Mouse (Mus musculus) liver, embryonic 12.5 days (tissue): ENCODE measurements around the gene Phldb3. TPM values are rescaled to one million over a fixed set of nuclear protein-coding genes. Genes with fewer than 3 reads are reported as not detected.
"Not testable (repeated sequence)": the region's sequence is repeated elsewhere in the genome, so short reads cannot be mapped to it uniquely, and the experiment has no call there.

ENCODE experiments used
- ATAC-seq: fragments of 200-750 bp; cut with Nextera tagmentation; 2 replicates; pipeline ENCODE4 v1.8.0; 2017; ENCODE audit warnings: moderate number of reproducible peaks, mild to moderate bottlenecking, moderate library complexity
- H3K27ac ChIP-seq: fragments of 300-500 bp; sonication (generic); 2 replicates; pipeline ENCODE4 v1.5.1; 2016; ENCODE audit warnings: mild to moderate bottlenecking
- H3K27me3 ChIP-seq: fragments of 300-500 bp; sonication (generic); replicated peaks from 2 replicates; pipeline ENCODE4 v1.6.1; 2016; ENCODE audit warnings: mild to moderate bottlenecking, moderate library complexity
- H3K36me3 ChIP-seq: fragments of 300-500 bp; sonication (generic); 2 replicates; pipeline ENCODE4 v1.6.1; 2016; ENCODE audit warnings: mild to moderate bottlenecking, moderate library complexity
- H3K4me1 ChIP-seq: fragments of 300-500 bp; sonication (generic); 2 replicates; pipeline ENCODE4 v1.6.1; 2016
- H3K4me2 ChIP-seq: fragments of 300-500 bp; sonication (generic); 2 replicates; pipeline ENCODE4 v1.6.1; 2016; ENCODE audit warnings: mild to moderate bottlenecking, moderate library complexity
- H3K4me3 ChIP-seq: fragments of 300-500 bp; sonication (generic); 2 replicates; pipeline ENCODE4 v1.5.1; 2016; ENCODE audit warnings: mild to moderate bottlenecking, moderate library complexity
- H3K9ac ChIP-seq: fragments of 300-500 bp; sonication (generic); 2 replicates; pipeline ENCODE4 v1.6.1; 2016; ENCODE audit warnings: mild to moderate bottlenecking, moderate library complexity
- H3K9me3 ChIP-seq: fragments of 300-500 bp; sonication (generic); replicated peaks from 2 replicates; pipeline ENCODE4 v1.6.1; 2016; ENCODE audit warnings: mild to moderate bottlenecking, moderate library complexity
- WGBS: fragments of 180-500 bp; shearing (Covaris S2); methylation state at CpG from one replicate; pipeline ENCODE4 v1.1.7; 2016; ENCODE audit not compliant: insufficient replicate concordance; 5-methylcytosine and 5-hydroxymethylcytosine counted together
- polyA plus RNA-seq: library from polyadenylated mRNA; unstranded; fragments of >200 nt; fragmentation: Nextera tagmentation; extraction: Ambion mirVana; gene quantifications from 2 replicates; pipeline ENCODE4 v1.2.1, GENCODE M21; 2016

The Phldb3 gene
- polyA plus RNA-seq, 1 experiment from 2014 or later, result 0.08 TPM

DNA sequence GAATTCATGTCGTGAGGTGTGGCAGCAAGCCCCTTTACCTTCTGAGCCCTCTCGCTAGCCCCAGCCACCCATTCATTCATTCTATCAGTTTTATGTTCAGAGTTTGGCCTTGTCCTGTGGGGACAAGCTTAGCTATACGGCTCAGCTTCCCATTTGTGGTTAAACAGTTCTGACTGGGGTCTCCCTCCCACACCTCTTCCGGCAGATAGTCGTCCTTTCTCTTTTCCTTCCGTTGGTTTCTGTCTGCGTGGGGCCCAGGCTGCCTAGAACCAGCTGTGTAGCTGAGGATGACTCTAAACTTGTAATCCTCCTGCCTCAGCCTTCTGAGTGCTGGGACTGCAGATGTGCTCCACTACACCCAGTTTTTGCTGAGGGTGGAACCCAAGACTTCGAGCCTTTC lies 7.2 kb downstream of the Phldb3 start:
- no peak for ATAC-seq
- Histone ChIP-seq H3K9me3 (no peaks in the 10 kb centered on the region; the same call in 1 of the 2 replicates), H3K4me1 (peaks cover 18% of the 10 kb centered on the region), H3K27ac (no peak overlapping the region), H3K4me3 (no peak overlapping the region), H3K27me3 (peaks cover 8% of the 10 kb centered on the region), H3K36me3 (peaks cover 26% of the 10 kb centered on the region), H3K4me2 (no peak overlapping the region), H3K9ac (no peak overlapping the region)
- WGBS, result 20% methylated on average over 8 of the region's 8 CpGs

DNA sequence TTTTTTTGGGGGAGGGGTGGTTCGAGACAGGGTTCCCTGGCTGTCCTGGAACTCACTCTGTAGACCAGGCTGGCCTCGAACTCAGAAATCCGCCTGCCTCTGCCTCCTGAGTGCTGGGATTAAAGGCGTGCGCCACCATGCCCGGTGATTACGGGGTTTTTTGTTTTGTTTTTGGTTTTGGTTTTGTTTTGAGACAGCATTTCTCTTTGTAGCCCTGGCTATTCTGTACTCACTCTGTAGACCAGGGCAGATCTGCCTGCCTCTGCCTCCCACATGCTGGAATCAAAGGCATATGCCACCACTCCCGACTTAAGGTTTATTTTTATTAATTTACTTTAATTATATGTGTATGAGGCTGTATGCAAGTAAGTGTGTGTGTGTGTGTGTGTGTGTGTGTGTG lies 7.8 kb downstream of the Phldb3 start:
- H3K4me2 ChIP-seq, H3K27ac ChIP-seq, H3K9me3 ChIP-seq, ATAC-seq, H3K27me3 ChIP-seq, H3K9ac ChIP-seq, H3K4me3 ChIP-seq: not testable (repeated sequence)
- H3K4me1 ChIP-seq, result peaks cover 17% of the 10 kb centered on the region
- WGBS, result 73% methylated on average over 8 of the region's 8 CpGs
- H3K36me3 ChIP-seq, result peaks cover 30% of the 10 kb centered on the region

DNA sequence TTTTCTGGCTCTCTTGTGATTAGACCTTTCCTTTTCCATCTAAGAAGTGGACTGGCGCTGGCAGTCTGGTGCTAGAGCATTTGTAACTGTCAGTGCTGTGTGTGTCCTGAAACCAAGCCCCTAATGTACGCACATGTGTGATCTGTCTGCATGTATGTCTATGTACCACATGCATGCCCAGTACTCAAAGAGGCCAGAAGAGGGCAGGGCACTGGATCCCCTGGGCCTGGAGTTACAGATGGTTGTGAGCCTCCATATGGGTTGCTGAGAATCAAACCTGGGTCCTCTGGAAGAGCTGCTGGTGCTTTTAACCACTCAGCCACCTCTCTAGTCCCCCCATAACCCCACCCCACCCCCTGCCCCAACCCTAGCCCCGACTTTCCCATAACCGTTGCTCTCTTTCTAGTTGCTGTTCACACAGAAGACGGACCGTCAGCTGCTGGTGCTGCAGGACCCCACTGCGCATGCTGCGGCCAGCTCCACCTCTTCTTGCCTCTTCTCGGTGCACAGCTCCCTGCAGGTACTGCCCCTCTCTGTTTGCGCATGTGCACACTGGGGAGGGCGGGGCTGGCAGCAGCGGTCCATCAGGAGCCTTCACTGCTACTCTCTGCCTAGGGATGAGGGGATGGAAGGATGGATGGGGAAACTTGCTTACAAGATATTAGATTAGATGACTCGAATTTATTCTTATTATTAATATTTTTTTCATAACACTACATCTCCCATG lies 9.3 kb downstream of the Phldb3 start:
- ATAC-seq, result no peak
- Histone ChIP-seq H3K27me3 (no peaks in the 10 kb centered on the region; the same call in 1 of the 2 replicates), H3K4me1 (peaks cover 17% of the 10 kb centered on the region), H3K36me3 (peaks cover 30% of the 10 kb centered on the region), H3K9me3 (no peaks in the 10 kb centered on the region; the same call in 1 of the 2 replicates), H3K4me3 (no peak overlapping the region), H3K27ac (no peak overlapping the region), H3K9ac (no peak overlapping the region), H3K4me2 (no peak overlapping the region)
- 81% methylated on average over 13 of the region's 13 CpGs for WGBS

DNA sequence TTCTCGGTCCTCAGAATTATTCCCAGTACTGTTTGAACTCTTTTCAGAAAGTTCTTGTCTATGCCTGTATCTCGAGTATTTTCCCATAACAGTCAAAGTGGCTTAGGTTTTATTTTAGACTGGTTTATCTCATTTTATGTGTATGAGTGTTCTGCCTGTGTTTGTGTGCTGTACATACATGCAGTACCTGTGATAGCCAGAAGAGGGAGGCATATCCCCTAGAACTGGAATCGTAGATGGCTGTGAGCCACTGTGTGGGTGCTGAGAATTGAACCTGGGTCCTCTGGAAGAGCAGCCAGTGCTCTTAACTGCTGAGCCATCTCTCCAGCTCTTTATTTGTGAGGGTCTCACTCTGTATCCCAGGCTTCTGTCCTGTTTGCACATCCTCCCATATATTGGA lies 10.6 kb downstream of the Phldb3 start:
- Histone ChIP-seq H3K27ac (no peak overlapping the region), H3K27me3 (no peaks in the 10 kb centered on the region; the same call in 1 of the 2 replicates), H3K9me3 (no peaks in the 10 kb centered on the region; the same call in 1 of the 2 replicates), H3K4me2 (no peak overlapping the region), H3K4me1 (peaks cover 14% of the 10 kb centered on the region), H3K4me3 (no peak overlapping the region), H3K36me3 (peaks cover 30% of the 10 kb centered on the region), H3K9ac (no peak overlapping the region)
- ATAC-seq, result no peak
- WGBS, result 74% methylated on average over 3 of the region's 3 CpGs

DNA sequence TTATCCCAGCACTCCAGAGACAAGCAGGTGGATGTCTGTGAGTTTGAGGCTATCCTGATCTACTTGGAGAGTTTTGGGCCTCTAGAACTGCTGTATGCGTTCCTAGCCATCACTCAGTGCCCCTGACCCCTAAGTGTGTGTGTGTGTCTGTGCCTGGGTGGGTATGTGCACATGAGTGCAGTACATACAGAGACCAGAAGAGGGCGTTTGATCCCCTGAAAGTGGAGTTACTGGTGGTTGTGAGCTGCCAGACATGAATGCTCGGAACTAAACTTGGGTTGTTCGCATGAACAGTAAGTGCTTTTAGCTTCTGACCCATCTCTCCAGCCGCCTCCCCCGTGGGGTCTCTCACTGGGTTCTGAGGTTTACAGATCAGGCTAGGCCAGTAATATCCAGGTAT lies 12.4 kb downstream of the Phldb3 start:
- Histone ChIP-seq H3K9me3 (no peaks in the 10 kb centered on the region; the same call in 1 of the 2 replicates), H3K27me3 (no peaks in the 10 kb centered on the region; the same call in 1 of the 2 replicates), H3K4me1 (no peaks in the 10 kb centered on the region), H3K36me3 (peaks cover 30% of the 10 kb centered on the region), H3K27ac (no peak overlapping the region), H3K9ac (no peak overlapping the region), H3K4me2 (no peak overlapping the region), H3K4me3 (no peak overlapping the region)
- no peak for ATAC-seq
- WGBS, result 75% methylated on average over 6 of the region's 6 CpGs

DNA sequence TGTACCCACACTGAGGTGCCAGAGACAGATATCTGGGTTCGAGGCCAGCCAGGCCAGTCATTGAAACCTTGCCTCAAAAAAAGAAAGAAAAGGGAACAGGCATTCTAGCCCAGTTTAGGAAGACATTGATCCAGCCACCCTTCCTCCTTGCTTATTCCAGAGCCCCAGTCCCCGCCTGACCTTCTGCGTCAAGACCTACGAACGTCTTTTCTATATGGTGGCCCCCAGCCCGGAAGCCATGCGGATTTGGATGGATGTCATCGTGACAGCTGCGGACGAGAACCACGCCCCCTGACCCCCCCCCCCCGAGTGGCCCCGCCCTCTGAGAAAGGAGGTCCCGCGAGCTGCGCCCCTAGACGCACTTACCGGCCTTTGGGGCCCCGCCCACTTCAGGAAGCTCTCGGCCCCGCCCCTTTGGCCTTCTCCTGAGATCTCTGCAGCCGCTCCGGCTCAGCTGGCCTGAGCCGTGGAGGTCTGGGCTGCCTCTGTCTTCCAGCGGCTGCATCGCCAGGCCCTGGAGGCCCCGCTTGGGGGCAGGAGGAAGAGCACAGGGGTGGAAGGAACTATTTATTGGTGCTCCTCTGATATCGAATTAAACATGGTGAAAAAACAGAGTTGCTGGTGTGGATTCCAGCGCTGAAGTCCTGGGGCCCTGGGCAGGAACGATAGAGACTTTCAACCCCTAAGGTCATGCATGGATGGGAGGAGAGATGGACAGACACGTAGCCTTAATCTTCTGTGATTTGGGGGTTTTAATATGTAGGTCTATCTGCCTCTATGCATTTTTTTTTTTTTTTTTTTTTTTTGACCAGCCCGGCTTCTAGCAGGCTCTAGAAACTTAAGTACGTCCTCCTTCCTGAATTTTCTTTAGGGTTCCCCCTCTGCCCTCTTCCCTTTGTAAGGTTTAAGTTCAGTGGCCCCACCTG lies 18.4 kb downstream of the Phldb3 start:
- peak overlapping the region; percentile 70 for H3K4me2 ChIP-seq
- H3K27me3 ChIP-seq, result no peaks in the 10 kb centered on the region
- H3K4me1 ChIP-seq, result peaks cover 9% of the 10 kb centered on the region
- H3K36me3 ChIP-seq, result no peaks in the 10 kb centered on the region
- ATAC-seq, result peak; percentile 89
- H3K9ac ChIP-seq, result peak overlapping the region; percentile 59; the same call in 1 of the 2 replicates
- no peaks in the 10 kb centered on the region for H3K9me3 ChIP-seq
- 9% methylated on average over 33 of the region's 33 CpGs for WGBS
- H3K27ac ChIP-seq, result no peak overlapping the region
- H3K4me3 ChIP-seq, result peak overlapping the region; percentile 41

DNA sequence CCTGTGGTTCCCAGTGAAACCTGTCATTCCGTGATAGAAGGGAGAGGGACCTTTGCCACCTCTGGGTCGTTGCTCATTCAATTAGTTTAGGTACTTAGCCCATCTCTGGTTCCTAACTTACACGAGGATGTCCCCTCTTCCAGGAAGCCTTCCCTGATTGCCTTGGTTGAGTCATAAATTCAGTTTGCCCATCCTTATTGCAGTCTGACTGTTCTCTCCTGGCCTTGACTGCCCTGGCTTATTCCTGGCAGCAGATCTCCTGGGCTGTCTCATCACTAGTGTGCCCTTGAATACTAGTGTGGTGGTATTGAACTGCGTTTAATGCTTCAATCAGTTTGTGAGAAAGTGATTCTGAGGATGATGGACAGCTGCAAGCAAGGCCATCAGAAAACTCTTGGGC lies 19.1 kb downstream of the Phldb3 start:
- H3K27ac ChIP-seq, result no peak overlapping the region
- H3K4me3 ChIP-seq, result no peak overlapping the region
- H3K9me3 ChIP-seq, result no peaks in the 10 kb centered on the region
- H3K9ac ChIP-seq, result no peak overlapping the region
- WGBS, result 55% methylated on average over 4 of the region's 4 CpGs
- peaks cover 9% of the 10 kb centered on the region for H3K4me1 ChIP-seq
- ATAC-seq, result no peak
- H3K4me2 ChIP-seq, result 0 out of 2 replicates have a peak overlapping the region, but pooled peaks have one; percentile 70
- H3K27me3 ChIP-seq, result no peaks in the 10 kb centered on the region
- no peaks in the 10 kb centered on the region for H3K36me3 ChIP-seq

DNA sequence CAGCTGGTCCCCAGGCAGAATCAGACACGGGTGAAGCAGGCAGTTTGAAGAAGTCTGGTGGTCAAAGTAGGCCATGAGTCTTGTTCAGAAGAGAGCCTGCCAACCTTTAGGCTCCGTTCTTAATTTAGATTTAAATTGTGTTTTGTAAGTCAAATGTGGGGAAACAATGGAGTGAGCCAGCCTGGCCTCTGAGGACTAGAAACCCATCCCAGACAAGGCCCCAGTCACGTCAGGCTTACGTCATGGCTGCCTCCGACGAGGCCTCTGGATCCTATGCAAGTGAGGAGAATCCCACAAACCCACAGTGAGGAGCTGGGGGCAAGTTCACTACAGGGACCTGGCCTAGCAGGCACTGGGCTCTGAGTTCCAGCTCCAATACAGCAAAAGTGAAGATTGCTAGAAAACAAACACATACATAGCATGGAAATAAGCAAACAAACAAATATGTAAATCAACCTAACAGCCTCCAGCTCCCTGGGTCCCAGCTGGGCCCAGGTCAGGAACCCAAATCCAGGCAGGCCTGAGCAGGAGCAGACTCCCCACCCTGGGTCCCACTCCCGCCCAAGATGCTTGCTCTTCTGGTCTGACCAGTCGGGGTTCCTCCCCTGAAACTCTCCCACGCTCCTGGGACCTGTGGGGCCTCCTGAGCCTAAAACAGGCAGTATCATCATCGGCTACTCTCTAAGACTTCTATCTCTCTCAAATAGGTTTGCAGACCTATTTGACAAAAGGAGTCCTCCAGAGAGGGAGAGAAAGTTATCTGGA lies 19.7 kb downstream of the Phldb3 start:
- Histone ChIP-seq H3K36me3 (no peaks in the 10 kb centered on the region), H3K9me3 (no peaks in the 10 kb centered on the region), H3K4me1 (peaks cover 9% of the 10 kb centered on the region), H3K4me2 (no peak overlapping the region), H3K27ac (no peak overlapping the region), H3K4me3 (no peak overlapping the region), H3K27me3 (no peaks in the 10 kb centered on the region; the same call in 1 of the 2 replicates), H3K9ac (no peak overlapping the region)
- no peak for ATAC-seq
- WGBS, result 61% methylated on average over 10 of the region's 10 CpGs

DNA sequence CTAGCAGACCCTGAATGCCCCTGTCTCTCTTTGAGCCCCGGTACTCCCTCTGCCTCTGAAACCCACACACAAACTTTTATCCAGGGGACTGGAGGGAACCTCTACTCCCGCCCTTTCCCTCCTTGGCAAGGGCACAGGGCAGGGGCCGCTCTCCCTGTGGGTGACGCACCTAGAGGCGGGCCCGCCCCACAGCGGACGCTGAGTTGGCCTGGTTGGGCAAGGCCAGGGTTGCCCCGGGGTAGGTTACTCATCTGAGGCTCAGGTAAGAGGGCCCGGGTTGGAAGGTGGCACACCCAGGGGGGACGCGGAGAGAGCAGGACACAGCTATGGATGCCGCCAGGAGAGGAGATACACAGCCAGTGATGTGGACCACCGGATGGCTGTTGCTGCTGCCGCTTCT lies 25.7 kb downstream of the Phldb3 start, which contains the start of gene Lypd3:
Lypd3 (plus strand) TSS at position 287 of the 400 bp plus-strand sequence.
- H3K9me3 ChIP-seq, result no peaks in the 10 kb centered on the region
- ATAC-seq, result no peak
- WGBS, result 32% methylated on average over 15 of the region's 15 CpGs
- H3K27ac ChIP-seq, result no peak within 1 kb of the TSS; the same call in 1 of the 2 replicates
- 0 out of 2 replicates have a peak within 1 kb of the TSS, but pooled peaks have one; percentile 79 for H3K4me2 ChIP-seq
- H3K4me3 ChIP-seq, result 0 out of 2 replicates have a peak within 1 kb of the TSS, but pooled peaks have one; percentile 50
- no peaks in the 10 kb centered on the region for H3K36me3 ChIP-seq
- no peak within 1 kb of the TSS for H3K9ac ChIP-seq
- H3K4me1 ChIP-seq, result peaks cover 17% of the 10 kb centered on the region
- H3K27me3 ChIP-seq, result peaks cover 53% of the 10 kb centered on the region

DNA sequence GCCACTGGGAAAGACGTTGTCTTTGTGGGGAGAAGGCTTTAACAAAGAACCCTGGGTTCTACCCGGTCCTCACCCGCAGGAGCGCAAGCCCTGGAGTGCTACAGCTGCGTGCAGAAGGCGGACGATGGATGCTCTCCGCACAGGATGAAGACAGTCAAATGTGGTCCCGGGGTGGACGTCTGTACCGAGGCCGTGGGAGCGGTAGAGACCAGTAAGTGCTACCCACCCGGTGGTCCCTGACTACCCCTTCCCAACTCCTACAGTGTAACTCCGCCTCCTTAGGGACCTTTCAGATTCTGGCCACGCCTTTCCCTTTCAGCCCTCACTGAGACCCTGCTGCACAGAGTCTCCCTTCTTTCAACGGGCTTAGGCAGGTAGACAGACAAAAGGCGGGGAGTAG lies 26.5 kb downstream of the Phldb3 start:
- ATAC-seq, result no peak
- H3K9me3 ChIP-seq, result no peaks in the 10 kb centered on the region
- peaks cover 53% of the 10 kb centered on the region for H3K27me3 ChIP-seq
- H3K9ac ChIP-seq, result no peak overlapping the region
- H3K4me1 ChIP-seq, result peaks cover 17% of the 10 kb centered on the region
- H3K27ac ChIP-seq, result no peak overlapping the region
- no peaks in the 10 kb centered on the region for H3K36me3 ChIP-seq
- 4% methylated on average over 18 of the region's 18 CpGs for WGBS
- 0 out of 2 replicates have a peak overlapping the region, but pooled peaks have one; percentile 50 for H3K4me3 ChIP-seq
- H3K4me2 ChIP-seq, result no peak overlapping the region
